Mouse (Mus musculus) heart, embryonic 10.5 days (tissue): ENCODE data around the gene Prr11. TPM values are rescaled to one million over a fixed set of nuclear protein-coding genes. Genes with fewer than 3 reads are reported as not detected.

Source experiments
- microRNA counts: library from miRNA; unstranded; fragments of <30 nt; microRNA quantifications from one replicate; lab custom pipeline; 2017
- microRNA-seq: library from miRNA; unstranded; fragments of <30 nt; microRNA quantifications from one replicate; pipeline ENCODE4, GENCODE M21; 2017
- polyA plus RNA-seq: library from polyadenylated mRNA; unstranded; fragments of >200 nt; fragmentation: Nextera tagmentation; extraction: Ambion mirVana; gene quantifications from 2 replicates; pipeline ENCODE4 v1.2.1, GENCODE M21; 2016

The Prr11 gene
- polyA plus RNA-seq, 1 experiment from 2014 or later = 10.4 TPM

MicroRNA genes within 50 kb of the gene (microRNA counts, 519-probe panel; counts per million panel counts)
- 7,500 counts per million, percentile 84 among the panel's probes with 10 or more counts for microRNA mmu-miR-301a (lab: Ali Mortazavi, UCI)

Small RNAs within 50 kb of the gene (microRNA-seq; reads per million reads assigned to microRNA genes)
- gene Mir301 = 1,755 reads per million, percentile 84 among the genes with 10 or more reads in this experiment

Other genes starting within 250 kb of the Prr11 start
- gene Ypel2, start 115.0 kb downstream of the Prr11 start, polyA plus RNA-seq = 13.0 and 21.5 TPM in 2 replicates
- gene Gdpd1, start 34.6 kb downstream of the Prr11 start, polyA plus RNA-seq = 20.0 and 22.8 TPM in 2 replicates
- 19.1 and 22.7 TPM in 2 replicates for gene Smg8, start 21.9 kb downstream of the Prr11 start, polyA plus RNA-seq
- 68.3 and 75.2 TPM in 2 replicates for gene Ska2, start 526 bp upstream of the Prr11 start, polyA plus RNA-seq
- 28.7 and 33.3 TPM in 2 replicates for gene Trim37, start 18.4 kb upstream of the Prr11 start, polyA plus RNA-seq